Mouse (Mus musculus) MEL (cell line): ENCODE measurements around the gene 1700016K19Rik.

Experiments
- CHD2 ChIP-seq: IDR thresholded peaks from 2 replicates; pipeline ENCODE4 v1.6.1; 2011; ENCODE audit warnings: low read length, improper control_type of control experiment
- CTCF ChIP-seq, 3 experiments: IDR thresholded peaks in 2 of 3; conservative IDR thresholded peaks in 1 of 3; 2 replicates each; pipeline ENCODE4 v1.5.1; 2011 to 2012; ENCODE audit warnings: low read length in 3 of 3, low read depth in 2 of 3, mild to moderate bottlenecking in 2 of 3, improper control_type of control experiment in 1 of 3, inconsistent platforms in 1 of 3, mixed read lengths in 1 of 3, moderate library complexity in 1 of 3; ENCODE audit not compliant: control insufficient read depth in 1 of 3, insufficient read depth in 1 of 3, poor library complexity in 1 of 3, severe bottlenecking in 1 of 3
- E2F4 ChIP-seq: IDR thresholded peaks from 2 replicates; pipeline ENCODE4 v1.6.1; 2011; ENCODE audit warnings: low read depth, low read length, improper control_type of control experiment, borderline replicate concordance
- ELF1 ChIP-seq: IDR thresholded peaks from 2 replicates; pipeline ENCODE4 v1.6.1; 2014; ENCODE audit warnings: low read depth, mild to moderate bottlenecking, inconsistent platforms, low read length, improper control_type of control experiment, moderate library complexity
- EP300 ChIP-seq, 2 experiments: IDR thresholded peaks; 2 replicates each; pipeline ENCODE4 v1.6.1; 2011; ENCODE audit warnings: improper control_type of control experiment in 2 of 2, low read length in 2 of 2, low read depth in 1 of 2, mild to moderate bottlenecking in 1 of 2
- GABPA ChIP-seq: IDR thresholded peaks from 2 replicates; pipeline ENCODE4 v1.6.1; 2012; ENCODE audit warnings: low read depth, mild to moderate bottlenecking, inconsistent platforms, low read length, improper control_type of control experiment, moderate library complexity
- GATA1 ChIP-seq: IDR thresholded peaks from 2 replicates; pipeline ENCODE4 v1.6.1; 2011; ENCODE audit warnings: low read depth, low read length, improper control_type of control experiment
- MAX ChIP-seq: IDR thresholded peaks from 2 replicates; pipeline ENCODE4 v1.6.1; 2011; ENCODE audit warnings: low read length, improper control_type of control experiment
- MAZ ChIP-seq: IDR thresholded peaks from 2 replicates; pipeline ENCODE4 v1.6.1; 2012; ENCODE audit warnings: low read depth, mild to moderate bottlenecking, inconsistent platforms, low read length, improper control_type of control experiment
- MYC ChIP-seq: IDR thresholded peaks from 2 replicates; pipeline ENCODE4 v1.6.1; 2011; ENCODE audit warnings: low read depth, mild to moderate bottlenecking, low read length, improper control_type of control experiment, moderate library complexity
- POLR2A ChIP-seq, 2 experiments: IDR thresholded peaks; 2 replicates each; pipeline ENCODE4 v1.6.1; 2011 to 2012; ENCODE audit warnings: low read length in 2 of 2, mild to moderate bottlenecking in 2 of 2, control low read depth in 1 of 2, improper control_type of control experiment in 1 of 2, low read depth in 1 of 2, moderate library complexity in 1 of 2; ENCODE audit not compliant: control insufficient read depth in 1 of 2, insufficient read depth in 1 of 2, poor library complexity in 1 of 2
- POLR2AphosphoS5 ChIP-seq: IDR thresholded peaks from 2 replicates; pipeline ENCODE4 v1.6.1; 2012; ENCODE audit warnings: low read depth, borderline replicate concordance, mild to moderate bottlenecking, inconsistent platforms, low read length, moderate library complexity, mixed read lengths
- SIN3A ChIP-seq: IDR thresholded peaks from 2 replicates; pipeline ENCODE4 v1.6.1; 2012; ENCODE audit warnings: low read length, improper control_type of control experiment, inconsistent platforms

DNA sequence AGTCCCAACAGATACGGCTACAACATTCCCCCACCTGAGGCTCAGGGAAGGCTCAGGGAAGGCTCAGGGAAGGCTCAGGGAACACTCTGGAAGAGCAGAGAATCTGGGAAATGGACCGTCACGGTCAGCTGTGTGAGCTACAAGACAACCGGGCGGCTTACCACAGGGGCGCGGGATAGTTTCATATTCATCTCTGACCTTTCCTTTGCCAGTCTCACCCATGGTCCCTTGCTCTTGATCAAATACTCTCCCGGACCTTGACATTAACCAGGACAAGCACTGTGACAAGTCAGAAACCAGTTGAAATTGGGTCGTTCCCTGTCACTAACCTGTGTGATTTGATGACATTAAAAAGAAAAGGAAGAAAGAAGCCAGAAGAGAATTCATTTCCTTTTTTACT is 44.8 kb upstream of the 1700016K19Rik start:
- TF ChIP-seq EP300 (IDR thresholded peaks at IDR 0.05; ENCODE audit: low read depth in 1 of 2, low read length in 2 of 2) (no peak), GATA1 (no peak), SIN3A (no peak), E2F4 (no peak), CTCF (IDR thresholded peaks at IDR 0.05 in 2 of 3, conservative IDR thresholded peaks at IDR 0.05 in 1 of 3; ENCODE audit: control insufficient read depth in 1 of 3, insufficient read depth in 1 of 3, low read depth in 2 of 3, low read length in 3 of 3, poor library complexity in 1 of 3, severe bottlenecking in 1 of 3) (no peak), POLR2A (IDR thresholded peaks at IDR 0.05; ENCODE audit: control insufficient read depth in 1 of 2, insufficient read depth in 1 of 2, low read depth in 1 of 2, low read length in 2 of 2, poor library complexity in 1 of 2) (no peak), POLR2AphosphoS5 (no peak), MYC (no peak), MAZ (no peak), MAX (no peak), CHD2 (no peak), GABPA (no peak), ELF1 (no peak)
